Mouse (Mus musculus) gastrocnemius, postnatal 36 days (tissue): Measurements from ENCODE around the gene Sash3. TPM values are rescaled to one million over a fixed set of nuclear protein-coding genes. Genes with fewer than 3 reads are reported as not detected.

Experiments used
- DNase-seq, 2 experiments: peaks; one replicate each; pipeline ENCODE4 v3.0.0; 2022
- intact Hi-C: fragments of 180-260 bp; cut with DNase I; formaldehyde crosslinking; loops from one replicate; pipeline ENCODE4 v1.15.1; 2025
- total RNA-seq, 2 experiments: library from RNA; stranded (reverse); gene quantifications; 2 replicates each; pipeline ENCODE4 v1.2.3; 2021

The Sash3 gene
- total RNA-seq, 2 experiments from 2014 or later: 0.30 to 0.79 TPM

- intact Hi-C loops: no loop called here
- DNase-seq: no peak
These were observed 6.6 kb upstream of the Sash3 start for GRCm38 (mm10) chrX:48139368-48140285.

DNA sequence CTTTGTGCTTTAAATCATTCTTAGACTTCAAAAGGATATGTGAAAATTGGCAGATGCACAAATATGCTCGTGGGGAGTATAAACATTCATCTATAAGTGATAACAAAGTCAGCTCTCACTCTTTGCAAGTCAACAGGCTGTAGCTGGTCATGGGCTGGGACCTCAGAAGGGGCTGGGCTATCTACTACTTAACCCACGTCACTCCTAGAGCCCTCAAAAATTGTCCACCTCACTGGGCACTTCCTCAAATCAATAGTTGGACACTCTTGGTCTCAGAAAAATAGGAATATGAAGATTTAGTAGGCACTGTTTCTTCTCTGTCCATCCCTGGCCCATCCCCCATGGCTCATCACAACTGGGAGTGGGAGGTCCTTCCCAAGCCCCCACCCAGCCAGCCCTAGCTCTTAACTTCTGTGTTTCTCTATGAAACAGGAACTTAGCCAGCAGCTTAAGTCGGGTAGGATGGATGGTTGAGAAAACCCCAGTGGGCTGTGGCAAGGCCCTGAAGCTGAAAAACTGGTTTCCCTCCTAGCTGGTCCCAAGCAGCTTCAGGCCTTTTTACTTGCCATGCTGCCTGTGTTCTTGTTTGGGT lies 5.9 kb upstream of the Sash3 start:
- DNase-seq: no peak
- intact Hi-C loops: no loop called here

DNA sequence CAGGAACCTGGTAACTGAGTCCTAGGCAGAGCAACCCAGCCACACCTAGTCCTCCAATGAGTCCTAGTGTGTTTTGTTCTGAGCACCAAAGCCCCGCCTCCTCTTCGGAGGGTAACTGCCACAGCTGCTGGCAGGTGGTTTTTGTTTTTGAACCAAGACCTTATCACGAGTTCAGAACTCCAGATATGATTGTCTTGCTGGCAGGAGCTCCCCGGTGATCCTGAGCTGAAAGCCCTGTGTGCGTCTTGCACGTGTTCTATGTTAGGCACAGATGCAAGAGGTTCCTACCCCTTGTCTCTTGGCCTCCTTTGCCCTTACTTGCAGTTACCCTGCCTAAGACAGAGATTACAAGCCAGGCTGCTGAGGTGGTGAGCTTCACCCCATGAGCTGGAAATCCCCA lies 4.8 kb upstream of the Sash3 start:
- DNase-seq: no peak
- intact Hi-C loops: no loop called here

- intact Hi-C loops: no loop called here
- no peak for DNase-seq
These were observed 2.6 kb upstream of the Sash3 start for GRCm38 (mm10) chrX:48143415-48144335.

DNA sequence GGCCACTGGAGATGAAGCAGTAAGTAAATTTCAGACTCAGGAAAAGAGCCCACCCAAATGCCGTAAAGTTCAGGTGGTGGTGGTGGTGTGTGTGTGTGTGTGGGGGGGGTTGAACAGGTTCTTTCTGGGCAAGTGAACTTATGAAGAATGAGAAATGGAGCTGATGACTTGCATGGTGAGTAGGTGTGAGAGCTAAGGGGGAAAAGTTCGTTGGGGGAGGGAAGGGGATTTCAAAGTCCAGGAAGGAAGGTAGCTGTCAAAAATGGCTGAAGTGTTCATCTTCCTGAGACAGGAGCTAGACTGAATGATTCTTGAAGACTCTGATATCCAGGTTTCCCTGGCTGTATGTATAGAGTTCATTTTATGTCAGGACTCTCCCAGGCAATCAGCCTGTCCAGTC lies 990 bp downstream of the Sash3 start:
- no peak for DNase-seq
- intact Hi-C loops: no loop called here

- no peak for DNase-seq
- intact Hi-C loops: no loop called here
These were observed 1.5 kb downstream of the Sash3 start for GRCm38 (mm10) chrX:48147741-48148186.

- no peak for DNase-seq
- intact Hi-C loops: no loop called here
These were observed 5.9 kb downstream of the Sash3 start for GRCm38 (mm10) chrX:48152106-48152505.

DNA sequence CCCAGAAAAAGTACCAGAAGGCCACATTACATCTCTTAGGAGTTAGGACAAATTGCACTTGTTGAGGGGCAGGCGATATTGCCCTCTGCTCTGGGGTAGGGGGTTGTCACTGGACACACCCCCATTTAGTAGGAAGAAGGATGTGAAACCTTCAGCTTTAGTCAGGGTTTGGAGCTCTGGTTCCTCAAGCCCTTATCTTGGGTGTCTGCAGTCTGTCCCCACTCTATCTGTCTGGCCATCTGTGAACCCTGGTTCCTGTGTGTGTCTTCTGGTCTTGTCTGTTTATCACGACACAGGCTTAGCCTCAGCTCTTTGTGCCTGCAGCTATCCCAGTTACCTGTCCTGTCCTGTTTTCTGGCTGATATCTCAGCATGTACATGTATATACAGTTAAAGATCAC lies 7.2 kb downstream of the Sash3 start:
- DNase-seq: no peak
- intact Hi-C loops: no loop called here

GRCm38 (mm10) chrX:48153949-48154348 lies 7.7 kb downstream of the Sash3 start:
- intact Hi-C loops: no loop called here
- DNase-seq: no peak

- DNase-seq: no peak
- intact Hi-C loops: no loop called here
These were observed 9.3 kb downstream of the Sash3 start for GRCm38 (mm10) chrX:48155489-48155888.

- DNase-seq: no peak
- intact Hi-C loops: no loop called here
These were observed 11.2 kb downstream of the Sash3 start for GRCm38 (mm10) chrX:48157396-48157795.

DNA sequence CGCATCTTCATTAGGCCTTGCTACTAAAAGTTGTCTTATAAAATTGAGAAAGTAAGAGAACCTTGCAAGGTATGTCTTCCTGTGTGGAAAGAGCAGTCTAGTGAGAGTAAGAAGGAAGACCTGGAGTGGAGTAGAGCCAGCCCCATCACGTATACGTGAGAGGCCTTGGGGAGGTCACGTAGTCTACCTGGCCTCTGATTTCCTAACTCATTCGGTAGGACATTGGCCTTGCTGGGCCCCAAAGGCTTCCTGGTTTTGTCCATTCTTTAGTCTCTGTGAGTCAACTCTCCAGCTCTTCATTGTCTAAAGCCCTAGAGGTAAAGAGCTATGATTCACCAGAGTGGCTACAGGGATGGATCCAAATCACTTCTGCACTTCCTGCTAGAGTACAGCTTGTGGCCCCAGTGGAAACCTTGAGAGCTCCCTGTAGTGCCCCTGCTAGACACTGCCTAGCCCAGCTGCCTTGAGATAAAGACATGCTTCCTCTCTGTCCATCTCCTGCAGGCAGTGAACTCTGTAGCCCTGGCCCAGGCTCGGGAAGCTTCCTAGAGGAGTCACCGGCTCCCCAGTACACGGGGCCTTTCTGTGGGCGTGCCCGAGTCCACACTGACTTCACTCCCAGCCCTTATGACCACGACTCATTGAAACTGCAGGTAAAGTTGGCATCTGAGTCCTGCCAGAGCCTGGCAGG lies 12.1 kb downstream of the Sash3 start:
- no peak for DNase-seq
- intact Hi-C loops: no loop called here

GRCm38 (mm10) chrX:48169892-48170291 lies 23.7 kb downstream of the Sash3 start:
- intact Hi-C loops: no loop called here
- DNase-seq: no peak

- no peak for DNase-seq
- intact Hi-C loops: no loop called here
These were observed 24.1 kb downstream of the Sash3 start for GRCm38 (mm10) chrX:48170368-48170767.

- DNase-seq: no peak
- intact Hi-C loops: no loop called here
These were observed 35.6 kb downstream of the Sash3 start for GRCm38 (mm10) chrX:48181844-48182243.

DNA sequence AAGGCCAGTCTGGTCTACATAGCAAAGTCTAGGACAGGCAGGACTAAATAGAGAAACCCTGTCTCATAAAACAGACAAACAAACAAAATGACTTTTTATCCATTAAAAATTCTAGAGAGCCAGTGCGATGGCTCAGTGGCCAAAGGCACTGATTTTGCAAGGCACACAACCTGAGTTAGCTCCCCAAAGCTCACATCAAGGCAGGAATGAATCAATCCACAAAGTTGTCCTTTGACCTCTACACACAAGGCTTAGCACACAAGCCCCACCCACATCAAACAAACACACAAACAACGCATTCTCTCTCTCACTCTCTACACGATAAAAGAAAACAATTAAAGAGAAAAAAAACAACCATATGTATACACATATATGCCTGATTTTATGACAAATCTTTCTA lies 38.5 kb downstream of the Sash3 start:
- intact Hi-C loops: no loop called here
- DNase-seq: no peak

GRCm38 (mm10) chrX:48191261-48191660 lies 45.0 kb downstream of the Sash3 start:
- intact Hi-C loops: no loop called here

GRCm38 (mm10) chrX:48193235-48194152 lies 47.3 kb downstream of the Sash3 start:
- intact Hi-C loops: no loop called here
- DNase-seq: no peak

More at GRCm38 (mm10) chrX:48191261-48191660, 45.0 kb downstream of the Sash3 start:
- DNase-seq: no peak

DNA sequence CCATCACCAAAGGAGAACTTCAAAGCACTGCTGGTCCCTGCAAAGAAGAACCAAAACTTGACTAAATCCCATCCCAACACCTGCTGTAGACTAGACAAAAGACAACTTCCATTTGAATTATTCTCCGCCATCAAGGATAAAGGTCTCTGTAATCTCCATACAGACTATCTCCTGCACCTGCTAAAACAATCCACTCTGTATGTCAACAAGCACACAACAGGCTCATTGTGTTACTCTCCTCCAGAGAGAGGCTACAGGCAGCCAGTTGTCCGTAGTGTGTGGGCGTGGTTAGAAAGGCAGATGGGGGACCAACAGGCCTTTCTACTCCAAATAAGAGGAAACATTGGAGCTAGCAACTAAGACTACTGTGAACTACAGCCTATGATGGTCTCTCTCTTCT lies 51.6 kb downstream of the Sash3 start:
- intact Hi-C loops: no loop called here
- no peak for DNase-seq
